Mouse (Mus musculus): Measurements from ENCODE around the gene Nt5c.

GRCm38 (mm10) chr11:115452281-115452860, 39.3 kb downstream of the Nt5c start:
- TF ChIP-seq POLR2A (IDR thresholded peaks at IDR 0.05; ENCODE audit: borderline replicate concordance, extremely low read depth, insufficient read depth, insufficient read length, poor library complexity, severe bottlenecking) (no peak), CTCF (IDR thresholded peaks at IDR 0.05; ENCODE audit: borderline replicate concordance, extremely low read depth, insufficient read depth, insufficient read length) (no peak)

Data from brain, embryonic 14.5 days (tissue).